Mouse (Mus musculus): ENCODE results near the gene Rps6kc1.

Rps6kc1 gene

DNA sequence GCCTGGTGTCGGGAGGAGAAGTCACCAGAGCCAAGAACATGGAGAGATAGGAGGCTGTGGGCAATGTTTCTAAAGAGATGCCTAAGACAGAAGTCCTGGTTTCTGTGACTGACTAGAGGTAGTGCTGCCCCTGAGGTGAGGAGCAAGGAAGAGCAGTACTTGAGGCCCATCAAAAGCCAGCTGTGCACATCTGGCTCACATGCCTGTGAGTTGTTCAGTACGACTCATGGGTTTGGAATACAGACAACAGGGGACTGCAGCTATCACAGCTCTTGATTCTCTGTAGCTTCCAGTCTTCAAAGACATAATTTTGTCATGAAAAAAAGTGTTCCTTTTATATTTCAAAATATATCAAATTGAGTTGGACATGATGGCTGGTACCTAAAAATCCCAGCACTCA is 10.5 kb downstream of the Rps6kc1 start:
- no peak for DNase-seq (ENCODE audit: low read depth, low spot score)

DNA sequence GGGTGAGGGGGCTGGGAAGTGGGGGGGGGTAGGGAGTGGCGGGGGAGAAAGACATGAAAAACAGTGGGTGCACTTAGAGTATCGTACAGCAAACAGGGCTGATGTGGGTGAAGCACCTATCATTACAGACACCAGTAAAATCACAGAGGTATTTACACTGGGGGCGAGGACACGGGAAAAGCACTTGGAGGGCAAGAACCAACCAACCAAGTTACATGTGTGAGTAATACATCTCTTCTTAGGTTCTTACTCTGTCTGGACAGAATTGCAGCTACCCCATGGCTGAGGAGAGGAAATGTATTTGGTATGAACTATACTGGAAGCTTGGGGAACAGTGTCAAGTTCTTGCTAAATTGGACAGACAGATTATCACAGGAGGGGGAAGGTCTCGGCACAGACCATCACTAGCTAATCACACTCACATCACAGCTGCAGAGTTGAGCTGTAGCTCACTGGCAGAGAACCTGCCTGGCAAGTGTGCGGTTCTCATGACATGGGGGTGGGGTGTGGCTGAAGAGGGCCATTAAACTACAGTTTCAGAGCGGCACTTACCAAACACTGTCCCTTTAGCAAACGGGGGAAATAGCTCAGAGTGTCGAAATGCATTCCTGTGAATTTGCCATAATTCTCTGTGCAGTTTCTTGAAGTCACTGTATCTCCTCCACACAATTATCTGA is 12.5 kb downstream of the Rps6kc1 start:
- DNase-seq (ENCODE audit: low read depth, low spot score) = no peak

DNA sequence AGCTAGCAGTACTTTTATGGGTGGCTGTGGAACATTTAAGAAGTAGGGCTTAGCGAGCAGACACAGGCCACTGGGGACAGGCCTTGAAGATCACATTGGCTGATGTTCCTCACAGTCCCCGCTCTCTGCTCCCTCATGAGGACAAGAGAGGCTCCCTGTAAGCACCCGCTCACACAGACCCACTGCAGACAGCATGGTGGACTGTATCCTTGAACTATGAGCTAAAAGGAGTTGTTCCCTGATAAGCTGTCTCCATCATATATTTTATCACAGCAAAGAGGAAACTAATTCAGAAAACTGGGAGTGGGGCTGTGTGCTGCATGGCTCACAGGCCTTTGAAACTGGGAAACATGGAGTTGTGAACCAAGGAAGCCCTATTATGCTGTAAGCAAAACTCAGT is 13.4 kb downstream of the Rps6kc1 start:
- no peak for DNase-seq (ENCODE audit: low read depth, low spot score)

DNA sequence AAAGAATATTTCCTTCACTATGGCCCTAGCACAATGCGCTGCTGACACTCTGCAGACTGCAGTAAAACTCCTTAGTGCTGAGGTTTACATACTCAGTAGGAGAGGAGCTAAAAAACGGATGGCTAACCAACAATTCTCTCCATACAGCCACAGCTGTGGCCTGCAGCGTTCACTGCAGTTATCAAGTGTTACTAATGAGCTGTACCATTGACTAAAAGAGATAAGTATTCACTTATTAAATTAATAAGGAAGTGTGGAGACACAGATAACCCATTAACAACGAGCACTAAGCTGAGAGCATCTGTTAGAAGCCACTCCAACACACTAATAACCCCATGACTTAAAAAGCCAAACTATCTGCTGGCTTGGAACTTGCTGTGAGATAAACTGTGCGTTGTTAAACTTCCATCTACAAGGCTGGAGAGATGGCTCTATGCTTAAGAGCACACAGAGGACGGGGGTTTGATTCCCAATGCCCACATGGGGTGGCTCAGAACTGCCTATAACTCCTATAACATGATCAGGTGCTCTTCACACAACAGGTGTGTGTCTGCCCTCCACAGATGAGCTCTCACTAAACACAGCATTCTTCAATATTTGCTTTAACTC is 17.9 kb downstream of the Rps6kc1 start:
- DNase-seq (ENCODE audit: low read depth, low spot score) = no peak

DNA sequence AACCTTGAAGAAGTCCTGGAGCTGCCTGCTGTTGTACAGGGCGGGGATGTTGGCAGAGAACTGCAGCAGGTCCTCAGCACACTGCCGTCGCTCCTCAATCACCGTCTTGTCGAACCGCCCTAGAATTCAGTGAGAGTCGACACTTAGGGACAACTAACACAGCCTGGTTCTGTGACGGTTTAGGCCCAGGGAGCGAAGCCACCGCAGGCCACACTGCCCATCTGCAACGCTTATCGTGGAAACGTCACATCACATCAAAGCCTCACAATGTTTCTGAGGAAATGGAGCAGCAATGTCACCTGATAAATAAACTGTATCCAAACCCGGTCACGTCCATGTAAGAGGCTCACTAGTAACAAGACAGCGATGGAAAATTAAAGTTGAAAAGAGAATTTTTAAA is 22.9 kb downstream of the Rps6kc1 start:
- DNase-seq (ENCODE audit: low read depth, low spot score) = no peak

DNA sequence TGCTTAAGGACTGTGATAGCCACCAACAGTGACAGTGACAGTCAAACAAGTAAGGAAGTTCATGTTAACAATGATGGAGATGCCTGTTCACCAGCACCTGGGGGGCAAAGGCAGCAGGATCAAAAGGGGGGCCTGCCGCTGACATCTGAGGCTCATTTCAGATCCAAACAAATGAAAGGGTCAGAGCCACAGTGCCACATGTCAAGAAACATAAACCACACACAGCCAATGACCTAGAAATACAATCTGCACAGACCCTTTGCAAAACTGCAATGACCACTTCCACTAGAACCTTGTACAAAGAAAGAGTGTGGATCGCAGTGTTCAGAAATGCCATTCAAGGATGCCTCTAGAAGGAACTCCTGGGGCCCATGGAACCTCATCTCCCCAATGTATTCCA is 23.5 kb downstream of the Rps6kc1 start:
- DNase-seq (ENCODE audit: low read depth, low spot score) = no peak

DNA sequence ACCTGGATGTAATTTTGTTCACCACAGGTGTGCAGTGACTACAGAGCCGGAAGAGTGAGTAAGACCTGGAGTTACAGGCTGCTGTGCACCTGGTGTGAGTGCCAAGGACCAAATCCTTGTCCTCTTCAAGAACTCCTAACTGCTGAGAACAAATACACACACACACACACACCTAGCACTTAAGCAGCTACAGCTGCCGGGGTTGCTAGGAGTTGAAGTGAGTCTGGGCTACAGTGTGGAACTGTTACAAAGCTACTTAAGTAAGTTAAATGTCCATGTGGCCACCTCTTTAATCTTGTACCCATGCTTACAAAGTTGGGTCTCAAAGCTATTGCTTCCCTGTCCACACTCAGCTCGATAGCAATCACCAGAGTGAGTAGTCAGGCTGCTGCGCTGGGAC is 25.6 kb downstream of the Rps6kc1 start:
- no peak for DNase-seq (ENCODE audit: low read depth, low spot score)

DNA sequence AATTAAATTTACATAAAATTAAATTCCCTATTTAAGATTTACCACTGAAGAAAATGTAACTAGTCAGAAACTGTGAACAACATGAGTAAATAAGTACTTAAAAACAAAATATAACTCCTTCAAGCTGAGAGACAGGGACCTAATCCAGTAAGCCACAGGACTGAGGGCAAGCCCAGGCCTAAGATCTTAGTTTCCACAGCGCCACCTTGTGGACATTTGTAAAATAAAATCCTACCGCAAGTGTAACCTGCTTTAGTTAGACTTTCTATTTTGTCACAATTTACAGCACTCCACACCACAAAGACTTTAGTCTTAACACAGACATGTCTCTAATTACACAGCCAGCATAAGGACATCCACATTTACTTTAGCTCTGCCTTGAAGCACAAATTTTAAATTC is 30.1 kb downstream of the Rps6kc1 start:
- DNase-seq (ENCODE audit: low read depth, low spot score) = peak; percentile 58

DNA sequence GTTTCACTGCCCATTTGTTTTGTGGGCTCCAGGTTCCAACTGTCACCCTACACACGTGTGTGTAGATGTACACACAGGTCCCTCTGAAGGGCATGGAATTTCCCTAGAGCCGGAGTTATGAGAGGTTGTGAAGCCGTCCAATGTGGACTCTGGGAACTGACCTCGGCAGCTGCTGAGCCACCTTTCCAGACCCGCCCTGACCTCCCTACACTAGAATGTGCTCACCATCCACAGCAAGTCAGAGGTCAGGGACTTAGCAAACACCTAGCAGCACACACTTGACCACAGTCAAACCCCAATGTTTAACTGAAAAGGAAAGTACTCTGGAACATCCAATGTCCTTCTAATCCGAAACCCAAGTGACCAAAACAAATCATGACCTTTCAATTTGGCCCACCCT is 30.9 kb downstream of the Rps6kc1 start:
- DNase-seq (ENCODE audit: low read depth, low spot score) = no peak

DNA sequence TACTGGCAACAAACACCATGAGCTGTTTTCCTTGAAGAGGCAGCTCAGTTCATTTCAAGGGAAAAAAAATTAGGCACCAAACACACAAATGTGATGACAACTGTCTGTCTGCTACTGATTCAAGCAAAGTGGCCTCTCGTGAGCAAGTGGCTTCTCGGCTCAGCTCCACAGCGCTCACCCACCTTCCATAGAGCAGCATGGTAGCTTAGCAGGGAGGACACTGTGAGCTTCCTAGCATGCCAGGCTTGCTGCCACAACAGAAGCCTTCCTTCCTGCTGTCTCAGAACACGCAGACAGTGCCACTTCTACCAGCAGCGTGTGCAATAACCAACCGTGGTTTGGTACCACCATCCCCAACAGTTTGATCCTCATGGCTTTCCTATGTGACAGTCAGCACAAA is 35.8 kb downstream of the Rps6kc1 start:
- no peak for DNase-seq (ENCODE audit: low read depth, low spot score)

DNA sequence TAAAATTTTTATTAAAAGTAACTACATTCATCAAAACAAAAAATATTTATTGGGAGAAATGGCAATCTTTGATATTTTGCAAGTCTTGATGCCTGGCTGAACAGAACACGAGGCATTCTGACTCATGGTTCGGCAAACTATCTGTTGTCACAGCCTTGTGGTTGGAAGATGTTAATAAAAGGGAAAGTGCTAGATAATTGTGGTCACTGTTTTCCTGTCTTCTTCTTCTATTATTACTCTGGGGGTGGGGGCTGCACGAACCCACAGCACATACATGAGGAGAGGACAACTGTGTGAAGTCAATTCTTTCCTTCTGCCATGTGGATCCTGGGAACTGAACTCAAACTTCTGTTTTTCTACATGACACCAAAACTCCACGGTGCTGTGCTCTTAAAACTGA is 36.5 kb downstream of the Rps6kc1 start:
- DNase-seq (ENCODE audit: low read depth, low spot score) = no peak

DNA sequence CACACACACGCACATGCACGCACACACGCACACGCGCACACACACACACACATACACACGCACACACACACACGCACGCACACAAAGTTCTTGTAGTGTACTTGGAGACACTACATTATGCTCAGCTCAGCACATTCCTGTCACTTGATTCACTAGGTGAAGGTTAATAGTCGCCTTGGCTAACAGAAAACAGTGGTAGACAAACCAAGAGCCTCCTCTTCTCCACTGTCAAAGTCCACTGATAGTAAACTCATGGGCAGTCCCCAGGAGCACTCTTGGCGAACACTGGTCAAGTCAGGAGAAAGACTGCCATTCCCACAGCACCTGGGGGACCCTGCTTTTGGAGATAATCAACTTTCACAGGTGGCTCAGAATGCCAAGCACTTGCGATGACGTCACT is 40.5 kb downstream of the Rps6kc1 start:
- no peak for DNase-seq (ENCODE audit: low read depth, low spot score)

DNA sequence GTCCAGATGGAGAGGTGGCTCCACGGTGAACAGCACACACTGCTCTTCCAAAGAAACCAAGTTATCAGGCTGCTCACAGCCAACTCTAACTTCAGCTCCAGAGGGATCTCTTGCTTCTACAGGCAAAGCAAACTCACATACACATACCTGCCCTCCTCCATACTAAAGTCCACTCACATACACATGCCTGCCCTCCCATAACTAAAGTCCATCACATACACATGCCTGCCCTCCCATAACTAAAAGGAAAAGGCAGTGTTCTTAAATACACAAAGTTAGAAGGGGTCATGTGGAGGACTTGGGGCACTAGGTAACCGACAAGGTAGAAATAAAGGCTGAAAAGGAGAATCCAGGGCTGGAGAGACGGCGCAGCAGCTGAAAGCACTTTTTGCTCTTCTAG is 41.6 kb downstream of the Rps6kc1 start:
- no peak for DNase-seq (ENCODE audit: low read depth, low spot score)

DNA sequence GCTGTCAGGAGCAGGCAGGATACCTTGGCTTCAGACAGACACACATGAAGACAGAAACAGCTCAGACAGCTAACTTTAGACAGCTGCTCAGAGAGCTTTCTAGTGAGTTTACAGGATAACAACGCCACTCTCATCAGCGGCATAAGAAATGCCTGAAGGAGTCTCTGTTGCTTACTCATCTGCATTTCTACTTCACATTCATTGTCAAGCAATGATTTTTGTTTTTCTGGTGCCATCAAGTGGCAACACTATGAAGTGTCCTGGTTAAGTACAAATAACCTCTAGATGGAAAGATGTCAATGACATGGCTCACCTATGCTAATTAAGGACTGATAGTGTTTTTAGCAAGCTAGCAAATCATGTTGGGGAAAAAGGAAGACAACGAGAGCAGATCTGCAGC is 42.8 kb downstream of the Rps6kc1 start:
- no peak for DNase-seq (ENCODE audit: low read depth, low spot score)

DNA sequence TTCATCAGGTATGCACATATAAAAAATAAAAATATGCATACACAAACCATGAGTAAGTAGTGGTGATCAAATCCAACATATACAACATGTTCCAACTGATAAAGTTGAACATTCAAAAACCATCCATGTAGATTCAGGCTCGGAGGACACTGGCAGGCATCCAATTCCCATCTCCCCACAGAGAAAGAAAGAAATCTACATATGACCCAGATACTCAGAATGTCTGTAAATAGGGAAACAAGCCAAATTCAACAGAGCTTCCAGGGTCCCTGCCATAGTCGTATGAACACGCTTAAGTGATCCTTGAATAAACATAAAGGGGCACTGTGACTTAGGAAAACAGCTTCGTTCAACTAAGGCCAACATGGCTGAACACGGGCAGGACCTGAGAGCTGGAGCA is 49.9 kb downstream of the Rps6kc1 start:
- DNase-seq (ENCODE audit: low read depth, low spot score) = no peak

DNA sequence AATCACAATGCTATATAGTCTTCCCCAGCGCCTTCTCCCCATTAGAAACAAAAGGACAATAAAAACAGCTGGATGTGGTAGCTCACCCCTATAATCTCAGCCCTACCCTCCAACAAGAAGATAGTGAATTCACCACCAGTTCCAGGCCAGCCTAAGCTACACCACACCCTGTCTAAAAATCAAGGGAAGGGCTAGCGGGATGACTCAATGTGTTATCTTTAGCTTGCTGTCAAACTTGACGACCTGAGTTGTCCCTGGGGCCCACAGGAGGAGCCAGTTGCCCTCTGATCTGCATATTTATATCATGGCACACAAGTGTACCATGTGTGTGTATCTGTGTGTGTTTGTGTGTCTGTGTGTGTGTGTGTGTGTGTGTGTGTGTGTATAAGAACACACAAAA is 57.1 kb downstream of the Rps6kc1 start:
- no peak for DNase-seq (ENCODE audit: low read depth, low spot score)

DNA sequence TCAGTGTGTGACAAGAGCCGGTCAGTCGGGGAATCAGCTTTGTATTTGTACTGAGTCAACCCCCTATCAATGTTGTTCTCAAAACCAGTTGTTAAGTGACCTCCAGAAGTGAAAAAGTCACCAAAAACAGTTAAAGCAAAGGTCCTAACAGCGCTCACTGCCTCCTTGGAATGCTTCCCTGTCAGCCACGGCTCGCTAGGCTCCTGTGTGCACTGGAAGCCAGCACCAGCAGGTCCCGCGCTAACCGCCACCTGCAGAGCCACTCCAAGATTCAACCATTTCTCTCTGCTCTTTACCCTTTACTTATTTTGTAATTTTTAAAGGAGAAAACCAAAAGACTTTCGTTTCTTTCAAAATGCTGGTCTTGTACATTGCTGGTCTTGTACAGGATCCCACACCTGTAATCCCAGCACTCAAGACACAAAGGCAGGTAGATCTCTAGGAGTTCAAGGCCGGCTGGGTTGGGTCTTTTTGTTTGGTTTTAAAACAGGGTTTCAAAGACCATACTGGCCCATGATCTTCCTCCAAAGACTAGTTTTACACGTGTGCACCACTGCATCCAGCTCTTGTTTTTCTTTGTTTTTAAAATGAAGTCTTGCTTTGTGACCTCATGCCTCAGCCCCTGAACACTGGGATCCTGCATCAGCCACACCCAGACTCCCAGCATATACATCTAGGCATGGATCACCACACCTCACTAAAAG is 62.3 kb downstream of the Rps6kc1 start:
- DNase-seq (ENCODE audit: low read depth, low spot score) = no peak

DNA sequence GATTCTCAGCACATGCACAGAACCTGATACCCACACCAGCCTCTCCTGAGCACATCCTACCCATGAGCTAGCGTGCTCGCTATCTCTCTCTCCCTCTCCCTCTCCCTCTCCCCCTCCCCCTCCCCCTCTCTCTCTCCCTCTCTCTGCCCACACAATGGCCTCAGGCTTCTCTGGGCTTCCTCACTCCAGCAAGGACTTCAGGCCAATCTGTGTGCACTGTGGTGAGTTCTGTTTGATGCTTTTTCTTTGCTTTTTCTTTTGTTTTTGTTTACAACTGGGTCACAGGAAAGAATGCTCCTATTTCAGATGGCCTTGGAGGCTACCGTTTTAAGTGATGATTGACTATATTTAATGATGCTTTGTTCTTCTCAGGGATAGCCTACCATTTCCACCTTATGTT is 62.9 kb downstream of the Rps6kc1 start:
- no peak for DNase-seq (ENCODE audit: low read depth, low spot score)

DNA sequence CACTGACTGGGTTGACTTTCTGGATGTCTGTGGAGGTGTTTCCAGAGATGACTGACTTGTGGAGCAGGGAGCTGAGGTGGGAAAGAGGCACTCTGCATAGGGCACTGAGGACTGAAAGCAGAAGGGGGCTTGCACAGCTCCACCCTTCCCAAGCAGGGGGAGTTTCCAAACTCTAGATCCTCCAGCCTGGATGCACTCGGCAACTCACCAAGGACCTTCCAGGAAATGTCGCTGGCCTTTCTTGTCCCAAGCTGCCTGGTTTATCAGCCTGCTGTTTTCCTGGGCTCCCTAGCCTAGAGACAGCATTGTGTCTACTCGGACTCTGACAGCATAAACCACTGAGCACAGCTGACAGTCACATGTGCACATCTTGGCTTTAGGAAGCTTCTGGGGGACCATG is 64.6 kb downstream of the Rps6kc1 start:
- DNase-seq (ENCODE audit: low read depth, low spot score) = no peak

DNA sequence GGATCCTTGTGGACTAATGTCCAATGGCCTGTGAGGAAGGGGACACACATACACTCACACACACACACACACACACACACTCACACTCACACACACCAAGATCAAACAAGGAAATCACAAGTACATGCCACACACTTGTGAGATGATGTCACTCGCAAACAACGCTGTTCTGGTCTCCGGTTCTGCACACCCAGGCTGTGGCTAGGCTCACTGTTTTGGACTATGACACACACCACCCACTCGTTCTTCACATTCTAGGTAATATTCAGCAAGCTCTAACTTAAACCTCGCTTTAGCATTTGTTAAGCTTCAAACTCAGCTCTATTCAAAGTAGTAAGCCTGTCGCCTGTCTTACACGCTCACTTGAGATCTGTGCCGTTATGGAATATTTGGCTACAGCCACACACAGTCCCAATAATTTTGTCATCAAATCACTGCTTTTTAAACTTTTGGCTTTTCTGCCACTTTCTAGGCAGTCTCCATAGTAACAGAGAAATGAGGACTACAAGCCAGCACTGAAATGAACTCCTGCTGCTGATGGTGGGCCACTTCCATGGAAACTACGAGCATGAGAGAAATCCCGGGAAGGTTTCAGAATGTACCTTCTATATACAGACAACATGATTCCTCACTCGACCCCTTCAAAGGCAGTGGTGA is 65.4 kb downstream of the Rps6kc1 start:
- DNase-seq (ENCODE audit: low read depth, low spot score) = no peak

DNA sequence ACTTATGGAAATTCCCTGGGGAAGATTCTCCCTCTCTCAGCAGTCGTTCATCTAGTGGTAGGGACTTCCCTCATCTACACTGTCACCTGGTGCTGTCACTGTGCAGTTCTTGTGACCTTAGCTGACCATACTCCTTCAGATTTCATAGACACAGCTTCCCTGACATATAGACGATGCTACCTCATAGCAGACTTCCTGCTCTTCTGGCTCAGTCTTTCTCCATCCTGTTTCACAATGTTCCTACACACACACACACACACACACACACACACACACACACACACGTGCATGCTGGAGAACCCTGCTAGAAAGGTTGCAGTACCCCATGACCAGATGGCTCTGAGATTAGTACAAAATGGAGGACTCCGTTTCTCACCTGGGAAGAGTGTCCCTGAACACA is 66.2 kb downstream of the Rps6kc1 start:
- no peak for DNase-seq (ENCODE audit: low read depth, low spot score)

DNA sequence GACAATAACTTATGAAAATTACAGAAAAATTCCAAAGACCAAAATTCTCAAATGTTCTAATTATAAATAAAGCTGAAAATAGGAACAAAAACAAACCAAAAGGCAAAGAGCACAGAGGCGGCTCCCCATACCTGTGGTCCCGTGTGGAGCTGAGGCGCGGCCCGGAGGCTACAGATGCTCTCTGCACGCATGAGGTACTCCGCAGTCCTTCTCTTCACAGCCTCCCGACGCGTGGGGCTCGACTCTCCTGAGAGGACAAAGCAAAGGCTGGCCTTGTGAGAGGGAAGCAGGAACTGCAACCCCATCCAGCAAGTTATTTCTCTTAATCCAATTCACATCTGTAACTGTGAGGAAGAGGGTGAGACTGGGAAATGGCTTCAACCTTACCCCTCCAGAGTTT is 67.2 kb downstream of the Rps6kc1 start:
- DNase-seq (ENCODE audit: low read depth, low spot score) = no peak

DNA sequence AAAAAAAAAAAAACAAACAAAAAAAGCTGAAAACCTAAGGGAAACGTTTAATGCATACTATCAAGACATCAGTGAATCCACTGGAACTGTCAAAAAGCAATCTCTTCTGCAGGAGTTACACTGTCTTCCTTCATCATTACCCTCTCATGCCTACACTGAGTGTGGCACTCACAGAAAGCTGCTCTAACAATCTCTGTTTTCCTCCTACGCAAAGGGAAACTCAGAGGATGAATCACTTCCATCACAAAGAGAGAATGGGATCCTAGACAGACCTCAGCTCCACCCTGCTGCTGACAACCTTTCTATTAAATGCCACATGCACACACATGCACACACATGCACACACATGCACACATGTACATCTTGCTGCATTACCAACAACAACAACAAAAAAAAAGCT is 75.5 kb downstream of the Rps6kc1 start:
- no peak for DNase-seq (ENCODE audit: low read depth, low spot score)

Measured in embryo, embryonic 11.5 days (tissue).